Mouse (Mus musculus) mesoderm, embryonic 11.5 days (tissue): ENCODE results near the gene Adgrf4.

Experiments used
- DNase-seq: peaks from one replicate; pipeline ENCODE4 v3.0.0-alpha.2; 2012; ENCODE audit warnings: low read depth, low spot score

Gene Adgrf4

GRCm38 (mm10) chr17:42692136-42692535, at the start of gene Adgrf4:
TSS of gene Adgrf4 (minus strand) at chr17:42692284.
- no peak for DNase-seq

- DNase-seq: peak; percentile 3
Measured at GRCm38 (mm10) chr17:42741801-42742217, 49.7 kb upstream of the Adgrf4 start, which contains the start of gene Adgrf2. TSS of gene Adgrf2 (minus strand) at chr17:42742179.

- DNase-seq: no peak
Measured at GRCm38 (mm10) chr17:42738794-42739193, 46.7 kb upstream of the Adgrf4 start.

- DNase-seq: peak; percentile 3
Measured at GRCm38 (mm10) chr17:42717161-42717560, 25.1 kb upstream of the Adgrf4 start.

- DNase-seq: no peak
Measured at GRCm38 (mm10) chr17:42714991-42715390, 22.9 kb upstream of the Adgrf4 start.

GRCm38 (mm10) chr17:42710717-42711116, 18.6 kb upstream of the Adgrf4 start:
- no peak for DNase-seq

- DNase-seq: no peak
Measured at GRCm38 (mm10) chr17:42705611-42706010, 13.5 kb upstream of the Adgrf4 start.

GRCm38 (mm10) chr17:42702198-42702597, 10.1 kb upstream of the Adgrf4 start:
- DNase-seq: no peak

GRCm38 (mm10) chr17:42694730-42695129, 2.6 kb upstream of the Adgrf4 start:
- no peak for DNase-seq

GRCm38 (mm10) chr17:42690531-42690930, 1.6 kb downstream of the Adgrf4 start:
- no peak for DNase-seq

- peak; percentile 84 for DNase-seq
Measured at GRCm38 (mm10) chr17:42658634-42659422, 33.3 kb downstream of the Adgrf4 start.

GRCm38 (mm10) chr17:42643416-42643815, 48.7 kb downstream of the Adgrf4 start:
- no peak for DNase-seq

GRCm38 (mm10) chr17:42630206-42630605, 61.9 kb downstream of the Adgrf4 start:
- no peak for DNase-seq

- DNase-seq: peak; percentile 70
Measured at GRCm38 (mm10) chr17:42613043-42613737, 78.9 kb downstream of the Adgrf4 start.

GRCm38 (mm10) chr17:42611295-42611694, 80.8 kb downstream of the Adgrf4 start, which contains the start of gene Opn5:
TSS of gene Opn5 (minus strand) at chr17:42611395.
- DNase-seq: no peak

GRCm38 (mm10) chr17:42608270-42608669, 83.8 kb downstream of the Adgrf4 start:
- DNase-seq: peak; percentile 52
